Mouse (Mus musculus) spleen, adult 2 months (tissue): ENCODE measurements around the gene Caln1. TPM values are rescaled to one million over a fixed set of nuclear protein-coding genes. Genes with fewer than 3 reads are reported as not detected.

ENCODE experiments used
- DNase-seq, 2 experiments: peaks; one replicate each; pipeline versions ENCODE4 v3.0.0 to v3.0.0-alpha.2; 2012 to 2021; ENCODE audit warnings: low spot score in 2 of 2, low read depth in 1 of 2
- H3K27ac ChIP-seq: fragments of 200-500 bp; 2 replicates; pipeline ENCODE4 v1.5.1; 2012; ENCODE audit warnings: low read length, inconsistent platforms; ENCODE audit not compliant: insufficient read depth
- H3K27me3 ChIP-seq: fragments of 200-500 bp; 2 replicates; pipeline ENCODE4 v1.6.1; 2012; ENCODE audit warnings: mild to moderate bottlenecking, moderate library complexity, low read length, inconsistent platforms; ENCODE audit not compliant: control insufficient read depth, insufficient read depth
- H3K36me3 ChIP-seq: fragments of 200-500 bp; 2 replicates; pipeline ENCODE4 v1.6.1; 2012; ENCODE audit warnings: mild to moderate bottlenecking, low read length, inconsistent platforms; ENCODE audit not compliant: control insufficient read depth, insufficient read depth
- H3K4me1 ChIP-seq: fragments of 200-500 bp; 2 replicates; pipeline ENCODE4 v1.6.1; 2011; ENCODE audit warnings: inconsistent platforms; ENCODE audit not compliant: control insufficient read depth, insufficient read depth, insufficient read length
- H3K4me3 ChIP-seq: fragments of 200-500 bp; 2 replicates; pipeline ENCODE4 v1.5.1; 2011; ENCODE audit warnings: mild to moderate bottlenecking, inconsistent platforms; ENCODE audit not compliant: insufficient read depth, insufficient read length; ENCODE audit errors: extremely low read depth
- CTCF ChIP-seq: fragments of 200-500 bp; IDR thresholded peaks from 2 replicates; pipeline ENCODE4 v1.5.1; 2011; ENCODE audit warnings: mild to moderate bottlenecking, inconsistent platforms; ENCODE audit not compliant: insufficient read depth, insufficient read length, insufficient replicate concordance; ENCODE audit errors: extremely low read depth
- POLR2A ChIP-seq: fragments of 200-500 bp; IDR thresholded peaks from 2 replicates; pipeline ENCODE4 v1.6.1; 2011; ENCODE audit warnings: low read depth, low read length, inconsistent platforms
- WGBS: fragments of 180-500 bp; shearing (Covaris S2); methylation state at CpG from one replicate; pipeline ENCODE4 v1.1.7; 2018; 5-methylcytosine and 5-hydroxymethylcytosine counted together
- polyA plus RNA-seq: library from polyadenylated mRNA; depleted of rRNA; stranded (reverse); fragments of >200 nt; gene quantifications from 2 replicates; pipeline ENCODE4 v1.2.3, GENCODE M21; 2012

Gene Caln1
- polyA plus RNA-seq, 1 experiment = not detected

- H3K27ac ChIP-seq = no peak overlapping the region
- WGBS = 91% methylated on average over 17 of the region's 17 CpGs
- no peak for DNase-seq
- no peaks in the 10 kb centered on the region for H3K27me3 ChIP-seq
- H3K4me1 ChIP-seq = no peaks in the 10 kb centered on the region
- H3K36me3 ChIP-seq = no peaks in the 10 kb centered on the region
- TF ChIP-seq POLR2A (no peak), CTCF (no peak)
- no peak overlapping the region for H3K4me3 ChIP-seq
Measured at GRCm38 (mm10) chr5:130411516-130411915, 42.3 kb downstream of the Caln1 start.

GRCm38 (mm10) chr5:130447438-130447837 is 78.2 kb downstream of the Caln1 start:
- no peak overlapping the region for H3K27ac ChIP-seq
- no peaks in the 10 kb centered on the region for H3K36me3 ChIP-seq
- H3K27me3 ChIP-seq = no peaks in the 10 kb centered on the region; the same call in 1 of the 2 replicates
- H3K4me3 ChIP-seq = no peak overlapping the region
- no peak for DNase-seq
- WGBS = 42% methylated on average over 6 of the region's 6 CpGs
- no peaks in the 10 kb centered on the region for H3K4me1 ChIP-seq
- no peak for TF ChIP-seq POLR2A
- TF ChIP-seq CTCF = no peak

- DNase-seq = no peak
- H3K4me1 ChIP-seq = no peaks in the 10 kb centered on the region
- 9% methylated on average over 20 of the region's 20 CpGs for WGBS
- H3K4me3 ChIP-seq = no peak overlapping the region
- no peak overlapping the region for H3K27ac ChIP-seq
- H3K36me3 ChIP-seq = no peaks in the 10 kb centered on the region
- H3K27me3 ChIP-seq = no peaks in the 10 kb centered on the region; the same call in 1 of the 2 replicates
- TF ChIP-seq CTCF (no peak), POLR2A (no peak)
Measured at GRCm38 (mm10) chr5:130448491-130448890, 79.2 kb downstream of the Caln1 start.

- Histone ChIP-seq H3K27me3 (no peaks in the 10 kb centered on the region; the same call in 1 of the 2 replicates), H3K36me3 (no peaks in the 10 kb centered on the region), H3K4me3 (no peak overlapping the region), H3K4me1 (no peaks in the 10 kb centered on the region), H3K27ac (no peak overlapping the region)
- 6% methylated on average over 77 of the region's 77 CpGs for WGBS
- no peak for TF ChIP-seq CTCF
- no peak for TF ChIP-seq POLR2A
- no peak for DNase-seq
Measured at GRCm38 (mm10) chr5:130448931-130449856, 79.9 kb downstream of the Caln1 start.

- H3K4me3 ChIP-seq = no peak overlapping the region
- 13% methylated on average over 14 of the region's 14 CpGs for WGBS
- H3K4me1 ChIP-seq = no peaks in the 10 kb centered on the region
- no peaks in the 10 kb centered on the region; the same call in 1 of the 2 replicates for H3K27me3 ChIP-seq
- DNase-seq = no peak
- H3K27ac ChIP-seq = no peak overlapping the region
- no peaks in the 10 kb centered on the region for H3K36me3 ChIP-seq
- TF ChIP-seq POLR2A (no peak), CTCF (no peak)
Measured at GRCm38 (mm10) chr5:130450031-130450541, 80.8 kb downstream of the Caln1 start.

- TF ChIP-seq POLR2A = no peak
- no peak for TF ChIP-seq CTCF
- Histone ChIP-seq H3K36me3 (no peaks in the 10 kb centered on the region), H3K4me1 (no peaks in the 10 kb centered on the region), H3K4me3 (no peak overlapping the region), H3K27me3 (no peaks in the 10 kb centered on the region), H3K27ac (no peak overlapping the region)
- 89% methylated on average over 7 of the region's 7 CpGs for WGBS
- no peak for DNase-seq
Measured at GRCm38 (mm10) chr5:130458076-130458475, 88.8 kb downstream of the Caln1 start.

GRCm38 (mm10) chr5:130472209-130472608 is 103.0 kb downstream of the Caln1 start:
- Histone ChIP-seq H3K27ac (no peak overlapping the region), H3K4me3 (no peak overlapping the region), H3K27me3 (no peaks in the 10 kb centered on the region), H3K36me3 (no peaks in the 10 kb centered on the region), H3K4me1 (no peaks in the 10 kb centered on the region)
- no peak for DNase-seq
- 57% methylated on average over 10 of the region's 10 CpGs for WGBS
- TF ChIP-seq POLR2A (no peak), CTCF (no peak)
